Mouse (Mus musculus): ENCODE measurements at regions not wholly inside any gene's neighbourhood (a gene's known extent, or its start where the extent isn't known, plus 50 kb on each side); places are given as distances from the start of the nearest gene placed in this dataset.

- no peak for TF ChIP-seq TCF12 (IDR thresholded peaks at IDR 0.05; ENCODE audit: insufficient read depth, poor library complexity, severe bottlenecking)
- TF ChIP-seq POLR2A (IDR thresholded peaks at IDR 0.05; ENCODE audit: insufficient read length, low read depth): no peak
- TF ChIP-seq POLR2AphosphoS2 (IDR thresholded peaks at IDR 0.05; ENCODE audit: insufficient read length, low read depth): no peak
- no peak for TF ChIP-seq E2F4 (IDR thresholded peaks at IDR 0.05; ENCODE audit: insufficient read depth)
- no peak for TF ChIP-seq USF1 (IDR thresholded peaks at IDR 0.05; ENCODE audit: low read depth)
- TF ChIP-seq MYOG (IDR thresholded peaks at IDR 0.05; ENCODE audit: control insufficient read depth in 1 of 3, insufficient read depth in 1 of 3, insufficient read length in 2 of 3, low read depth in 2 of 3): no peak
Measured at GRCm38 (mm10) chr8:25329791-25330190, 505.6 kb upstream of the Adam5 start.

Measured in myocyte (in vitro differentiated cells).